Mouse (Mus musculus) cerebellum, adult 9-10 months (tissue): ENCODE measurements around the gene Prickle4.

Source experiments
- DNase-seq: peaks from one replicate; pipeline ENCODE4 v3.0.0; 2022

The Prickle4 gene

GRCm38 (mm10) chr17:47694503-47695336 is at the start of gene Prickle4:
Gene Prickle4, minus strand, starts transcription at chr17:47694736.
- peak; percentile 97 for DNase-seq

DNA sequence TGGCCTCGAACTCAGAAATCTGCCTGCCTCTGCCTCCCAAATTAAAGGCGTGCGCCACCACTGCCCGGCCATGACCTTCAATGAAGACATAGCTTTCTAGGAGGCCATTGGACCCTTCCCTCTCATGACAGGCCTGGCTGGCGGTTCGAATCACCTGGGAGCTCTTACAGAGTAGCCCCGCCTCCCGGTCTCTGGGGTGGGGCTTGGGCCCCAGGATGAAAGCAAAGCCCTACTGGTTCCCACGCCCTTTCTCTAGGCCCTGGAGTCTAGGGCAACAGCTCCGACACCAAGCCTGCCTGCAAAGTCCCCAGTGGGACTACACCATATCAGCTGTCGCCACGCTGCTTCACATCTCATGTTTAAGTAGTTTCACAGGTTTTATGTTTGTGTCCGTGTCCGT is 49.5 kb upstream of the Prickle4 start:
- peak; percentile 8 for DNase-seq

DNA sequence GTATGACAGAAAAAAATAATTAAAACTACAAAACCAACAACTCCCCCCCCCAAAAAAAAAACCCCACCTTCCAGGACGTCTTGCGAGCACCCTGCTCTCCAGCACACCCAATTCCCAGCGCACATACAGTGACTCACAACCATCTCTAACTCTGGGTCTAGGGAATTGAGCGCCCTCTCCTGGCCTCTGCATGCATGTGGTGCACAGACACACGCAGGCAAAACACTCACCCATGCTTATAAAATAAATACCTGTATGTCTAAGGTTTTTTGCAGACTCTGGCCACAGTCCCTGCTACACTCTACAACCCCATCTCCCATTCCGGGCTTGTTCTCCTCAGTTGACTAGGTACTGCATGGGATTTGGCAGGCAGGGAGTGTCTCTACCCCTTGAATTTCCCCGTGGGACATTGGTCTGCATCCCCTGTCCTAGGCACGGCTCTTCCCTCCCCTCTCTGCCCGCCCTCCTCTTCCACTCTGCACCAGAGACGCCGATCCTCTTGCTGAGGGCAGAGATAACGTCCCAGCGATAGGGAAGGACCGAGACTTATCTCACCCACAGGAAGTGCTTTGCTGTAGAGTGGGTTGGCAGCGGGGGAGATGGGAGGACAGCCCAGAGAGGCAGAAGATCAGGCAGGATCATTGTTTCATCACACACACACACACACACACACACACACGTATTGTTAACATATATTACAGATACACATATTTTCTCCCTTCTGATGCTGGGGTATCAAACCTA is 48.6 kb upstream of the Prickle4 start:
- DNase-seq: no peak

DNA sequence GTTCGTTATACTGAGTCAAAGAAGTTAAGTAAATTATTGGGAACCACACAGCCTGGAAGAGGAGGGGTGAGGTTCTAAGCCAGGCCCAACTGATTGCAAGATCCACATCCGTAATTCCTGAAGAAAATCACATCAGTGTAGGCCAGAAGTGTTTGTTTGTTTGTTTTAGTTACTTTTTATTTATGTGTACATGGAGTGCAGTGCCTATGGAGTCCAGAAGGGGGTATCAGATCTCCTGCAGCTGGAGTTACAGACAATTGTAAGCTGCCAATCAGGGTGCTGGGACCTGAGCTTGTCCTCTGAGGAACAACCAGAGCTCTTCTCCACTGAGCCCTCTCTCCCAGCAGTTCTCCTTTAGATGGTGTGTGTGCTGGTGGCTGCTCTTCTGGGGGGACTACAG is 45.6 kb upstream of the Prickle4 start:
- no peak for DNase-seq

DNA sequence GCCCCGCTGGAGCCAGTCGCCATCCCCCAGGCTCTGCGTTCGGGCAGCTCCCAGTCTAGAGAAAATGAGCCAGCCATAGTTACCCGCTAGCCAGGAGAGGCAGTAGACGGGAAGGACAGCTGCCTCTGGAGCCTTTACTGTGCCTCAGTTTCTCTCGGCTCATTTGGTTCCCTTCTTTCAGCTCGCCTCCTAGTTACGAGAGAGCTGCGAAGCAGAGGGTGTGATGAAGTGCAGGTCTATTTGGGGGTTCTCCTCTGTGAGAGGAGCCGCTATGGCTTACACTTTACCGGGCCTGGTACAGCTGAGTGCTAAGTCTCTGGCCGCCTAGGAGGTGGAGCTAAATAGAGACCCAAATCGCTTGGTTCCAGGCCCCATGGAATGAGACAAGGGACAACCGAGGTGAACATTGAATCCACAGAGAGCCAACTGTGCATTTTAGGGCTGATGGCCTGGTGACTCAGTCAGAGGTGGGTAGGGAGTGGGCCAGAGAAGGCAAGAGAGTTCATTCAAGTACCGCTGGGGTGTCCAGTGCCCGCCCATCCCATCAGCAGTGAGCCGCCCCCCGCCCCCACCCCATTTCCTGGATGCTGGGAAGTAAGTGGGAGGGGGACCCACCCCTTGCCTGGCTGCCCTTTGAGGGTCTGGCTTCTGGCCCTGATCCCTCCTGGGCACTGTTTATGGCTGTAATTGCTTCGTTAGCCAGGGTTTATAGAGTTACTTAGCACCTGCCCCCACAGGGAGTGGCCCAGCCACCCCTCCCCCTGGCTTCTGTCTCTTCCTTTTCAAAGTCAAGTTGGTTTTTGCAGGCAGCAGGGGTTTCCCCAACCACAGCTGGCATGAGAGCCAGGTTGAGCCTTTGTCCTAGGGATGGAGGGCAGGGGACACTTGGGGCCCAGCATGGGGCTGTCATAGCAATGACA is 44.6 kb upstream of the Prickle4 start:
- no peak for DNase-seq

DNA sequence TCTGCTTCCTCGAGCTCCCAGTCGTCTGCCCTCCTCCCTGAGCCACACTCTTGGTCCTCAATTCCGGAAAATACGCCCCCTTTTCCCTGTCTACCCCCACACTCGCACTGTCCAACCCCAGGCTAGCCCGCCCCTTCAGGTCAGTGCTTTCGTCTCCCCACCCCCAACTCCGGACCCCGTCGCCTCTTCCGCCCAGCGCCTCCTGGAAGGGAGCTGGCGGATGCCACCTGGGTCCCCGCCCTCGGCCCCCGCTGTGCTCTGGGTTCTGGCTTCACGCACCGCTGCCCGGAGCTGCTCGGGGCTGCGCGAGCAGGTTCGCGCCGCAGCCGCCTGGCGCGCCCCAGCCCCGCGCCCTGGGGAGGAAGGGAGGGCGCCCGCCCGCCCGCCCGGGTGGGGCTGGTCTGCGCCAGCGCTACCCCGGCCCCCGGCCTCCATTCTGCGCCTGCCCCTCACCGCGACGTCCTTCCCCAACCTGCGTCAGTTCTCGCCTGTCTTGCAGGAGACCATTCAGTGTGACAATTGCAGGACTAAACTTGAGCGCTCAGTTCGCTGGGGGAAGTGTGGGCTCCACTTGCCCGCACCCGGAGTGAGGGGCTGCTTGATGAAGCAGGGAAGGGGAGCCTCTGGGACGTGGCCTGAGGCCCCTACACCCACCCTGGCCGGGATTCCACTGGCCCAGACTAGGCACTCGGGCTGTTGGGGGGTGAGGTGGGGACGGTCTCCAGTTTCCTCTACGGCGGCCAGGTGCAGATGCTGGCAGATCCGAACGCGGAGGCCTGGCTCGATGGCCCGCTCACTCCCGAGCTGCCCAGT is 43.7 kb upstream of the Prickle4 start:
- peak; percentile 60 for DNase-seq

GRCm38 (mm10) chr17:47737271-47738065 is 42.9 kb upstream of the Prickle4 start:
- DNase-seq: peak; percentile 90

DNA sequence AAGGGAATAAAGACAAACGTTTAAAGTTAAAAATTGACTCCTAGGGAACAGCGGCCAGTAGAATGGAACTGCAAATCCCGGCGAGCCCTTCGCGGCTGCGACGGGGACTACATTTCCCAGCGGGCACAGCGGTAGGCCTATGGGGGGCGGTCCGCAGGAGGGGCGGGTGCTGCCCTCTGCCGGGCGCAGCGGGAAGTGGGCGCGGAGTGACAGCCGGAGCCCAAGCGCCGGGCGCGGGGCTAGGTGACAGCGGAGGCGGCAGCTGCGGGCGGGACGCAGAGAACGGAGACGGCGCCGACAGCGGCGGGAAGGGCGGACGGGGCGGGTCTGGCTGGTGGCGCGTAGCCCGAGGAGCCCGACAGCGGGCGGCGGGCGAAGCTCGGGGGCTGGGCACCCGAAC is 42.3 kb upstream of the Prickle4 start, which contains the start of gene Tfeb:
TSS of gene Tfeb (plus strand) at position 175 of the 400 bp plus-strand sequence.
- peak; percentile 96 for DNase-seq

GRCm38 (mm10) chr17:47735553-47736100 is 41.1 kb upstream of the Prickle4 start:
- peak; percentile 61 for DNase-seq

GRCm38 (mm10) chr17:47730633-47731575 is 36.4 kb upstream of the Prickle4 start:
- no peak for DNase-seq

DNA sequence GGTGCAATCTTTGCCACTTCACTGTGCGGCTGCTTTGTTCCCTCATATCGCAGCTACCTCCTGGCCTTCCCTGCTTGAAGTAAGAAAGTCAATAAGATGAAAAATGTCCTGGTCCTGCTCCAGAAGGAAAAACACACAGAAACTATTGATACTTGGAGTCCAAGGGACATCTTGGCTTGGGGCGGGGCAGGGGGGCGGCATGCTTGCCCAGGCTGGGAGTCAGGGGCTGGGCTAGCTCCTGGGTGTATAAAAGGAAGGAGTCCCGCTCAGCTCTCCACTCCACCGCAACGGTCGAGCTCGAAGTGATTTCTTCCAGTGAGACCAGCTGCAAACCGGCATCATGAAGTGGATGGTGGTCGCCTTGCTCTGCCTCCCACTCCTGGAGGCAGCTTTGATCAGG is 32.0 kb upstream of the Prickle4 start, which contains the start of gene Pgc:
TSS of gene Pgc (plus strand) at position 277 of the 400 bp plus-strand sequence.
- DNase-seq: no peak

DNA sequence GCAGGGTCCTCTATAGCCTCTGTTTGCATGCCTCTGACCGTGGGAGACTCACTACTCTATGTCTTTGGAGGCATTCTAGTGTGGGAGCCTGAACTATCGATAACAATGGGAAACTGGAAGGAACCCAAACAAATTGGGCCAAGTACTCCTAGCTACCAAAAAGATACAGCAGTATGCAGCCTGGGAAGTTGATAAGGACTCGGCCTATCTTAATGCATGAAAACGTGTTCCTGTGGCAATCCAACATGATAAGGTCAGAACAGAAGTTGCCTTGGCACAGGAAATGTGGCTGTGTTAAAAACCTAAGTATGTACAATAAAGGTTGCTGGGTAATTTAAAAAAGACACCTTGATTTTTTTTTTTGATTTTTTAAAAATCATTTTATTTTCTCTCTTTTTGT is 26.6 kb upstream of the Prickle4 start:
- DNase-seq: no peak

DNA sequence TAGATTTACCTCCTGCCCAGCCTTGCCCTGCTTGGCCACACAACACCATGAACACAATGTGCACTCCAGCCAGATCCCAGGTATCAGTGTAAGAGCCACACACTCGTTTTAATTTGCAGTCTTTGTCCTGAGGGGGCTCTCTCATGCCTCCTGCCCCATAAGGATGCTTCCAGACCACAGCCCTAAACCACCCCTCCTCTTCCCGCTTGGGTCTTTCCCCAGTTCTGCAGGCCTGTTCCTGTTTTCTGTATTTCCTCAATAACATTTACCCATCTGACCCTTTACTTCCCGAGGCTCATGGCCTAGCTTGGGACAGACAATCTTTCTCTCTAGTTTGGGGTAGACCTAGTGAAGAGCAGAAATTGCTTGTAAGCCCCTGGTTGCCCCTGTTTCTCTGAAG is 20.5 kb upstream of the Prickle4 start:
- DNase-seq: no peak

- DNase-seq: no peak
Measured at GRCm38 (mm10) chr17:47712889-47713571, 18.5 kb upstream of the Prickle4 start.

DNA sequence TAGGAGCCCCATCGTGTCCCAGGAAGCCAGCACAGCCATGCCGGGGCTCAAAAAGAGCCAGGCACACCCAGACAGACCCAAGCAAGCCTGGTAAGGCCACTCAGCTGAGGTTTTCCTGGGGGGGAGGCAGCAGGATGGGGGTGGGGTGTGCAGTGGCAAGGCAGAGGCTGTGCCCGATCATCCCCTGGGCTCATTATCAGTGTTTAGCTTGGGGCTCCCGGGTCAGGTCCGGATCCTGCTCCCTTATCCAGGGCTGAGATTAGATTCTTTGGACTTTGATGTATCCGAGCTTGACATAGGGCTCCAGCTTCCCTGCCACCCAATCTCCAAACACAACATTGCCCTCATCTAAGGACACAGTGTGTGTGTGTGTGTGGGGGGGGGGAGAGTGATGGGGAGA is 17.3 kb upstream of the Prickle4 start:
- DNase-seq: no peak

- no peak for DNase-seq
Measured at GRCm38 (mm10) chr17:47710036-47710435, 15.5 kb upstream of the Prickle4 start.

DNA sequence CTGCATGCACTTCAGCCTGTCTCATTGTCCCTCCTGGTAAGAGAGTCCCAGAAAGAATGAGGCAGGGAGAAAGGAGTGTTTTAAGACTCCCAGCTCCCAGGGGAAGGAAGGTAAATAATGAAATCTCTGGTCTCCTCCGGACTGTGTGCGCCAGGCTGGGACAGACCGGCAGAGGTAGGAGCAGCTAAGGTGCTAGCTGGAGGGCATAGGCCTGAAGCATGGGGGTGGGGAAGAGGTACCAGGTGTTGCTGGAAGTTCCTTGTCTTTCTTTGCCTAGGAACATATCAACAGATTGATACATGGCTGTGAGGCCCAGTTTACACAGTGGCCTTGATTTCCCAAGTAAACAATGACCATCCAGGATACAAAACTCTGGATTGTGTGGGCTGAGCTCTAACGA is 14.4 kb upstream of the Prickle4 start:
- DNase-seq: no peak

DNA sequence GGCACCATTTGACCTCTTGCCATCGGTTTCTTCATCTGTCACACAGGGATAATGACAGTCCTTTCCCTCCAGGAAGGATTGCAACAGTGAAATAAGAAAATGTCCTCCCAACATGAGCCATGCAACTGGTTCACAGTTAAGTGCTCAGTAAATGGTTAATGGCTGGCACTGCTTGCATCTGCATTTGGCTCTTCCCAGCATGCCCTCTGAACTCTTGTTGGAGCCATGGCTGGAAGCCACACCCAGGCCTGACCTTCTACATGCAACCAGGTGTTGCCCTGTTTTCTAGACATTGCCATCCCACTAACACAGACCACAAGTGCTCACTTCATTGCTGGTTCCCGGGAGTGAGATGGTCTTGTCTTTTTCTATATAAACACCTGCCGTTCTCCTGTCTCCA is 13.4 kb upstream of the Prickle4 start:
- no peak for DNase-seq

GRCm38 (mm10) chr17:47706196-47706595 is 11.7 kb upstream of the Prickle4 start:
- no peak for DNase-seq
